Mouse (Mus musculus) adrenal gland, adult 2 months (tissue): ENCODE data around the gene Calcrl. TPM values are rescaled to one million over a fixed set of nuclear protein-coding genes. Genes with fewer than 3 reads are reported as not detected.

Experiments used
- DNase-seq: peaks from one replicate; pipeline ENCODE4 v3.0.0; 2021
- long read RNA-seq: library from polyadenylated mRNA; stranded (forward); transcript quantifications from one replicate; pipeline ENCODE4 v2.0.0, GENCODE M21; 2021
- polyA plus RNA-seq: library from polyadenylated mRNA; depleted of rRNA; stranded (reverse); fragments of >200 nt; gene quantifications from 2 replicates; pipeline ENCODE4 v1.2.3, GENCODE M21; 2012; rRNA removed
- total RNA-seq, 2 experiments: library from RNA; stranded (reverse); gene quantifications; 2 replicates each; pipeline ENCODE4 v1.2.3; 2021

Calcrl gene
- total RNA-seq (10 to 100 TPM; 15.2 to 23.8 TPM), polyA plus RNA-seq (2.8 and 6.7 TPM in 2 replicates)
- long read RNA-seq, partial matches to known transcripts, result 0 of 3 reads
- long read RNA-seq, other reads (novel, unspliced or antisense), result 3 of 3 reads

DNA sequence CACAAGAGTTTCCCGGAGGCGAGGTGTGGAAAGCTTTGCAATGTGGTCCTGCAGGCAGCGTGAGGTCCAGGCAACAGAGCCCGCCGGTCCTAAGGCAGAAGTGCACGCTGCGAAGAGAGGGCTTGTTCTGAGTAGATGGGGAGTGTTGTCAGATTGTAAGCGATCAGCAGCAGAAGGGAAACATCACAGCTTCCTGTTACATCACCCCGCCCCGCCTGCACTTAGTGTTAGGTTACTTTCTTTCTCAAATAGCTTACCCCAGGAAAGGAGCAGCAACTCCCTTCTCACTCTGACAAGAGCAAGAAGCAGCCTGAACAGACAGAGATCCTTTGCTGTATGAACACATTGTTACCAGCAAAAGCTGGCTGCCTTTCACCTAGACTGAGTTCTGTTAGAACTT, at the start of gene Calcrl:
Gene Calcrl (minus strand): TSS at position 274 of the 400 bp plus-strand sequence.
- DNase-seq, result peak; percentile 74

DNA sequence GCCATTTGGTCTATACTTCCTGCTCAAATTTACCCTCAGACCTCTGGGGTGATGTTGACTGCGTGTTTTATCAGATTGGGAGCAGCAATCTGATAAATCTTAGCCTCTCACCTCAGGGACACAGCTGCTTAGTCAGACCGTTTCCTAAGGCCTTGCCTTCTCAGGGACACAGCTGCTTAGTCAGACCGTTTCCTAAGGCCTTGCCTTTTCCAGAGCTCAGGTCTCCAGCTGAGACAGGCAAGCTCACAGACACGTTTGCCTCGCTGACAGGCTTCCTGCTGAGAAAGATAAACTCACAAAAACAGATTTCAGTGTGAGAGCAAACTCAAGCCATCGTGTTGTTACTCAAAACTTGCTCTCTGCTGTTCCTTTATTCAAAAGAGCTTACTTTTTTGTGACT, 49.4 kb upstream of the Calcrl start:
- peak; percentile 79 for DNase-seq

DNA sequence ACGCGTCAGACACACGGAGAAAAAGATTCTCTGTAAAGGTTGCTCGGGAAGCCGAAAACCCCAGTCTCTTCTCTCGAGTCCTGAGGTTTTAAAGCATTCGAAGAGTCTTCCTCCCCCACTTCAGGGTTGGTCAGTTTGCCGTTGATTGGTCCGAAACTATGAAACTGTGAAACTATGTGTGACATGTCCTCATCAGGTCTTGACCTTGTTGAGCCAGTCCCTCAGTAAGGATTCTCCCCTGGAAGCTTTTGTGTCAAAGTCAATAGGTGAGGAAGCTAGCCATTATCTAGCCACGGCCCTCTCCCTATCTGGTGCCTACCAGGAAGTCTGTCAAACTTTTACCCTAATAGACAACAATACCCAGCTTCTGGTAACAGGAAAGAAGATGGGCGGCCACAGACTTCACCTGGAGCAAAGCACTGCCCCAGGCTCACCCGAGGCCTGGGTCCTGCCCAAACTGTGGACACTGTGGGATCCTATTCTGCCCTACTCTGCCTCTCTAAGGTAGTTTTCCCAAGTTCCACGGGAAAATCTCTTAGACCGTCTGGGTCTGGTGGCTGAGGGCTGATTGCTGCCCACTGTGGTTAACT, 48.8 kb upstream of the Calcrl start:
- DNase-seq, result no peak

DNA sequence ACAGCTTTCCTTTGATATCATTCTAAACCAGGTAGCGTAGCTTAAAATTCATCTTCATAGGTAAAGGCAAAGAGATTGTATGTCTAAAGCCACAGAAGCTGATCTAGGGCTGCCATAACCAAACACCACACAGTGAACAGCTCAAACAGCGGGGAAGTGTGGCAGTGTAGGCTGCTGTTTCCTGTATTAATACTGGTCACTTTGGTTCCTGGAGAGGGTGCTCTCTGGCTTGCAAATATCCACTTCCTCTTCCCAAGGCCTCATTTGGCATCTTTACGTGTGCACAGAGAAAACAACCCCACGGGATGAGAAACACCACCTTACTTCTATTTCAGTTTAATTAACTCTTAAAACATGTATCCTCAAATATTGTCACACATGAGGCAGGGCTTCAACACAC, 42.2 kb upstream of the Calcrl start:
- no peak for DNase-seq

DNA sequence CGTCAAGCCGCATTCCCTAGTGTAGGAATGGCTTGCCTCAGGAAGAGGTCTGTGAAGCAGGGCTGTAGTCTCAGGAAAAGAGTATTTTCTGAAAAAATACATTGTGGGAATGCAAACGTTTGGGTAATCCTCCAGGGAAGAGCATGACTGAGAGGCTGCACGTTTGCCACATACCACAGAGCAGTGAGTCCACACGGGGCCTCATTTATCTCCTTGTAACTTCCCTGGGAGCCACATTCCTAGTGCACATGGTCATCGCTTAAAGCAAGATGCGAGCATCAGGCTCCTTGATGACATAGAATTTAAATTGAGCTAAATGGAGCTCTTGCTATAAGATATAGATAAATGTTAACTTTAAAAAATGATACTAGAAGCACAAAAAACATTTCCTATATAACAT, 39.7 kb upstream of the Calcrl start:
- no peak for DNase-seq

DNA sequence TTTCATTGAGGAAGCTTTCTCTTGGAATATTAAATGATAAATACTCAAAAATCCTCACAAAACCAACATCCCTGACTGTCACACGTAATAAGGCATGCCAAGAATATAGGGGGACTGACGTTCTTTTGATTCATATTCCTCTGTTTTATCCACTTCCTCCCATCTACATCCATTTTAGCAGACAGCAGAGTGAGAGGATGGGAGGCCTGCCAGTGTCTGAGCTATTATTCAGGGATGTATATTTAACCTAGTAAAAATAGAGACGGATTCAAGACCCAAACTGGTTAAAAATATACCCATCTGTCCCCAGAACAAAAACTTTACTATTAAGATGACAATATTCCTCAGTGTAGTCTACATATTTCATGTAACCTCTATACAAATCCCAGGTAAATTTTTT, 37.2 kb upstream of the Calcrl start:
- no peak for DNase-seq

DNA sequence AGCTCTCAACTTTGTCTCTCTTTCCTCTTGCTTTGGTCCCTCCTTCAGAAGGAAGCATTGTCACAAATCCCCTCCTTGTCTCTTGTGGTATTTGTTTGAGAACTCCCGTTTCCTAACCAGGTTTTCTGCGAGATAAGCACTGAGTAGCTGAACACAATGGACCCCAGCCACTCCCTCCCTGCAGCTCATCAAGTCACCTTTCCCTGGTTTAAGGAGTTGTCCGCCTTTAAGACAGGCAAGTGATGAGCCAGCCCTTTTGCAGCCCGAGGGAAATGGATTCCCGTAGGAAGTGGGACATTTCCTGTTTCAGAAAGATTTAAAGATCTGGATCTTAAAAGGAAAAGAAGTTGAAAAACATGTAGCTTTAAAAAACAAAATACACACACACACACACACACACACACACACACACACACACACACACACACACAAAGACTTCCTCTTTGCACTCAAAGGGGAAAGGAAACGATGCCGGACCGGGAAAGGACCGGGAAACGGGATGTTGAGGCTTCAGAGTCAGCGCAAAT, 34.5 kb upstream of the Calcrl start:
- no peak for DNase-seq

DNA sequence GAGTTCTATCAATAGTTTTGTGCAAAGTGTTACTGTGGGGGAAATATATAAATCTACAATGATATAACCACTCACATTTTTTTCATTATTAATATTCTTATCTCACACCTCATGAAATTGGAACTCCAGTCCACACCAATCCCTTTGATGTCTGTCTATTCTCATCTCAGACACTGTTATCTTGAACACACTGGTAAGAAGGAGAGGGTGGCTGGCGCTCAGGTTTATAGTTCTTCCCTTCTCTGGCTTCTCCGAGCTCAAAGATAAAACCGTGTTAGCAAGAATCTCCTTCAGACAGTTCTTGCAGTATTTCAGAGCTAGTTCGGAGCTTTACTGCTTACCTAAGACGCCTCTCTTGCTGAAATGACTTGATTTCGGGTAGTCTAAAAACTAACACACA, 32.0 kb upstream of the Calcrl start:
- DNase-seq, result no peak

DNA sequence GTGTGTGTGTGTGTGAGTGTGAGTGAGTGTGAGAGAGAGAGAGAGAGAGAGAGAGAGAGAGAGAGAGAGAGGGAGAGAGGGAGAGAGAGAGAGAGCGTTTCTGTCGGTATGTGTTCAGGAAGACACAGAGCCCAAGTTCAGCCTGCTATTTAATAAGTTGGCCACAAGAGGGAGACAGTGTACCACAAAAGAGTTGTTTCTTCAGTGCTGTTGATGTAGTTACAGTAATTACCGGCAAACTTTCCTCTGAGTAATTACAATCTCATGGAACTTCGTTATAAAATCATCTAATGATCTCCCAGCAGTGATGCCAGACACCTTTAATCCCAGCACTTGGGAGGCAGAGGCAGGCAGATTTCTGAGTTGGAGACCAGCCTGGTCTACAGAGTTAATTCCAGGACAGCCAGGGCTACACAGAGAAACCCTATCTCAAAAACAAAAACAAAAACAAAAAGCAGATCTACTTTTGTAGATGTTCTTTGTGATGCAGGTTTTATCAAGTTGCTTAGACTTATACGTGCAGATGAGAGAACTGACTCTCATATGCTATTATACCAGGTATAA, 30.1 kb upstream of the Calcrl start:
- peak; percentile 61 for DNase-seq

DNA sequence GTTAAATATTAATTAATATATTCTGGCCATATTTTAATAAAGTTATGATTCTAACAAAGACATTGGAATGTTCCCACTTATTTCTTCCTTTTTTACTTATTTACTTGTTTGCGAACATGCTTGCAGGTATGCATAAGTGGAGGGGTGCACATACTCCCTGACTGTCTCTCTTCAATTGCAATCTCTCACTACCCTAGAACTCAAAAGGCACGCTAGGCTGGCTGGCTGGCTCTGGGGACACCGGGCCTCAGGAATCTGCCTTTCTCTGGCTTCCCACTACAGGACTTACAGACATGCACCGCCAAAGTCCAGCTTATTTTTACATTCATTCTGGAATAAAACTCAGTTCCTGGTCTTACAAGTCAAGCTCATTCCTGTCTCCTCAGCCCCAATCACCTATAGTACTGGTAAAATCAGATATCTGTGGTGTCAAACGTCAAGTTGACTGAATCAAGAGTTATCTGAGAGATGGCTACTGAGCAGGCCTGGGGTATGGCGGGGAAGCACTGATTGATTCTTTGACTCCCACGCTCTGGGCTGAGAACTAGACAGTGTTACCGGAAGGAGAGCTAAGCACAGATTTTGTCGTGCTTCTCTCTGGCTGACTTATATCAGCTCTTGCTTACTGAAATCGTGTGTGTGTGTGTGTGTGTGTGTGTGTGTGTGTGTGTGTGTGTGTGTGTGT, 29.5 kb upstream of the Calcrl start:
- DNase-seq, result no peak

DNA sequence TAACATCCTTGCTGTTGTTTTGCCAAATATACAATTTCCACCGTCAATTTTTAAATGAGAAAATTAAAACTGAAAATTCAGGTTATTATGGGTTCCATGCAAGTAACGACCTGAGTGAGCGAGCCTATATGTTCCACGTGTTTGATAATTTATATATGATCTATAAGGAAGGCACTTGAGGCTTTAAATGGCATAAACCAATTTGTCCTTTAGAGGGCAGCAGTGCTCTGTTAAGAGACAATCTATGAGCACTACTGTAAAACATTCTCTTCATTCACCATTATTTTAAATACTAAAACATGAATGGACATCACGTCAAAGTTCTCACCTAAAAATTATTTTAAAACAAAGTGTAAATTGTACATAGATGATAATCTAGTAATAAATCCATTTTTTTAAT, 28.8 kb upstream of the Calcrl start:
- DNase-seq, result no peak

DNA sequence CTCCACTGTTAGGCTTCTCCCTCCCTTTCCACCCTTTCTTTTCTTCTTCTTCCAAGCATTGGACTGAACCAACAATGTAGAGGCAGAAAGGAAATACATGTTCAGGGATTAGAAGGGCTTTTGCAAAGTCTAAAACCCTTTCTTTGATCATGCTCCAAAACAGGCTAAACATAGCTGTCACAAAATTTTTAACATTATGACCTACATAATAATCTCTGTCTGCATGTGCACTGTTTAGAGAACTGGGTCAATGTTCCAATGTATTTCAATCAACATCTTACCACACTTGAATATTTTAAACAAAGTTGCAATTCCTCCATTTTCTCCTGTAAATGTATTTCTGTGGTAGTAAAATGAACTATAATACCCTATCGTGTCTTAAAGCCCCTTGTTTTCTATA, 20.3 kb upstream of the Calcrl start:
- no peak for DNase-seq

DNA sequence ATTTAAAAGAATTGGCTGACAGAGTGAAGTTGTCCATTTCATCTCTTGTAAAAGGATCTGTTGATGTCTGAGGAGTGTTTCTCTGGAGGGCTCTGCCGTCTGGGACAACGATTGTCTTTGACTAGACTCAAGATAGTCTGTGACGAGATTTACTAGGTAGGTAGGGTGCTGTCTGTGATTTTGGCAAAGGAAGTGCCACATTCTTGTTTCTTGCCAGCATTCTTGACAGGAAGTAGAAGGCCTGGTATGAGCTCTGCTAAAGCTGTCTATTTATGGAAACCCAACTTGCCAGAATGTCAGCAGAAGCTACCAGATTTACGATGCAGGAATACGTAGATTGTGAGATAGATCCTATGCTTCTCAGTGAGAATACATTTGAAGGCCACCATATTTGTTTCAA, 16.7 kb upstream of the Calcrl start:
- no peak for DNase-seq

DNA sequence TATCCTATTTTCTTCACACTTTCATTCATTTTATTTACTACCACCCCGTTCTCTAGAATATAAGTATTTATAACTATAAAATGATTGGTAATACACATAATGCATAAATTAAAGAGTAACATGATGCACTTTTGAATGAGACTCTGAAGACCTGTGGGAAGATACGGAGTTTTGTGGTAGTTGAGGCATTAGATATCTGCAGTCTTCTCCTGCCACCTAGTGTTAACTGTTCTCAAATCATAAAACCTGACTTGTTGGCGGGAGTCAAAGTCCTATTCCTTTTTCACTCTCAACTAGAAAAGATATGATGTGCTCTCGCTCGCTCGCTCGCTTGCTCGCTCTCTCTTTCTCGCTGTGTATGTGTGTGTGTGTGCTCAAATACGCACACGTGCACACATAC, 4.5 kb upstream of the Calcrl start:
- peak; percentile 15 for DNase-seq

DNA sequence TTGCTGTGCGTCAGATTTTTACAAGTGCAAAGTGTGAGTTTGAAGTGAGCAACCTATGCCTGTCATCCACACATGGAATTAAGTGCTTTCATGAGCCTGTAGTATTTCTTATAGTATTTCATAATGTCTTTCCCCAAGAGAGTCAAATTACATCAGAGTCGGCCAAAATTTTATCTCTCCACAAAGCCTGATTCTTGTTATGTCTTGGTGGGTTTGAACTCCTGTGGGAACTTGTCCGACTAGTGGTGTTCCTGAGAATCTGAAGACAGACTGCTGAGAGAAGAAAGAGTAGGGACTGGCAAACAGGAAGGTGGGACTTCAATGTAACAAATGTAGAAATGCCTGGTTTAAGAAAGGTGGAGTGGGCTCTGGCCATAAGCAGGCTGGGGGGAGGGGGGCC, 3.6 kb upstream of the Calcrl start:
- no peak for DNase-seq

DNA sequence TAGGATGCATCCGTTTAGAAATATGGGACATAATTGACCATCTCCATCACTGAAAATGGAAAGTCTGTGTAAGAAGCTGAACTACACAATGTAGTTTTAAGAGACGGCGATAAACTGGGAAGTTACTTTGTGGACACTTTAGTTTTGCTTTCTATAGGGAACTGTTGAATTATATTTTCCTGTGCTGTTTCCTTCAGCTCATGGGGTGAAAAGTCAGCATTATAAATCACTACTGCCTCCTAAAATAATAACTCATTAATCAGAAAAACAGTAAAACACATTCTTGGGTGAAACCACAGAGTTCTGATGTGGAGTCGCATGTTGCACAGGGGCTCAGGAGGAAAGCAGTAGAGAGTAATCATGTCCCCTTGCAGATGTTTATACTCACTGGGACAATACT, 1.3 kb upstream of the Calcrl start:
- DNase-seq, result no peak

DNA sequence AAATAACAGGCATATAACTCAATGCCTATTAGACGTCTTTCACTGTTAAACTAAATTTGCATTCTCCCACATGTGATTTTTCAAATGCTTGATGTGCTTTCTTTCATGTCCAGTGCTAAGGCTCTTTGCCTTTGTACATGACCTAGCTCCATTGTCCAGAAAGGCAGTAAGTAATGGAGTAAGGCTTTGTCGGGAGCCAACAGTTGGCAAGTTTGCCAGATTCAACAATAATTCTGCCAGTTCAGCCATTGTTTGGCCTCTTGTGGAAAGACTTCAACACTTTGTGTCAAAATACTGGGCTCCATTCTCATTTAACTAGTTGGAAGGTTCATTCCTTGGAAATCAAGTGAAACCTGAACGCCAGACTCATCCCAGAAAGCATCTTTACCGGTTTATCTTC, 8.7 kb downstream of the Calcrl start:
- DNase-seq, result no peak

DNA sequence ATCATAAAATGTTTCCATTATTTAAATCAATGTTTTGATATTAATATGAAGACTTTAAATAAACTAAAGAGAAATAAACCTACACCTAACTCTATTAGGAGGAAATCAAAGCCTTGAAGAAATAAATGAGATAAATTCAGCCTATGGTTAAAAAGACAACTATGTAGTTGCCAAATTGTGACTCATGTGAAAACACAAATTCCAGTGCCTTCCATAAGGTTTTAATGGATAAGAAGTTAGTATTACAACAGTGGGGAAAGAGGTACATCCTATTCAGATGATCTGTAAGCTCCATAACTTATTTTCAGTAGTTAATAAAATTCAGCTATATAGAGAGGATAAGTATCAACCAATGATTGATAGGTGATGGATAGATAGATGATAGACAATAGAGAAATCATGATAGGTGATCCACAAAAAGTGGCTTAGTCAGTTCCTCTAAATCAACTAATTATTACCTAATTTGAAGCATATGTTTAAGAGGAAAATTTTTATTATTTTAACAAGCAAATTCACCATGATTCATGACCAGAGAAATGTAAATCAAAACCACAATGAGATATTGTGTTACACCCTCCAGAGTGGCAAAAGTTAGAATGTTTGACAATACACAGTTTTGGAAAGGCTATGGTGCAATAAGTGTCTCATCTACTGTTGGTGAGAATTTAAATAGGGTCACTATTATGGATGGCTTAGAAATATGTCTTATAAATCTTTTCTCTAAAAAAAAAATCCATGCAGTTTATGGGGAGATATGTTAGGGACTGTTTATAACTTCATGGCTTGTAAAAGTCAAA, 15.2 kb downstream of the Calcrl start:
- no peak for DNase-seq

DNA sequence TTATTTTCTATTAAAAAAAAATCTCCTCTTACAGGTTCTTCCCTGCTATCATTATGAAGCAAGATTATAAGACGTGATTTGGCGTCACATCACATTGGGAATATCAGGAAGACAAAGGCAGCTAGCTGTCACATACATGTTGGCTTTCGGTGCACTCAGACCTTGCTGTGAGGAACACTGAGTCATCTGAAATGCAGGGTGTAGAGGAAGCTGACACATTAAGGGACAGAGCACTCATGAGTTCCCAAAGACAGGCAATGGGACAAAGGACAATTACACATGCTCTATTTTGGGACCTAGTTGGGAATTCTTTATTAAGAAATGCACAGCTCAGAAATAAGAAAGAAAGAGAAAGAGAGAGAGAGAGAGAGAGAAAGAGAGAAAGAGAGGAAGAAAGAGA, 20.4 kb downstream of the Calcrl start:
- no peak for DNase-seq

DNA sequence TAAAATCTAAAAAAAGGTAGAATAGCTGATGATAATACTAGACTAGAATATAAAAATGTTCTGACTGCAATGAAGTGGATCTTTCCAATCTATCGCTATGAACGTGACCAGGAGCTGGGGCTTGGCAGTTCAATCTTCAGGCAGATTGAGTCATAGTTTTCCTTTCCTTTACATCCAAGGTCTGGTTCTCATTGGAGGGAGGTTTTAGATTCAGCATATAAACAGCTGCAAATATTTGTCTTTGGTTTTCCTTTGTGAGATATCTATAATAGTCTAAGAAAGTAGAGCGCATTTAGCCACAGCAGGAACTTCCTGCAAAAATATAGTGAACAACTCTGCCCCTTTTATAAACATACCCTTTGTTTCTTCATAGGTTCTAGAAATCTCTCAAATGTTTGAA, 22.5 kb downstream of the Calcrl start:
- DNase-seq, result no peak

DNA sequence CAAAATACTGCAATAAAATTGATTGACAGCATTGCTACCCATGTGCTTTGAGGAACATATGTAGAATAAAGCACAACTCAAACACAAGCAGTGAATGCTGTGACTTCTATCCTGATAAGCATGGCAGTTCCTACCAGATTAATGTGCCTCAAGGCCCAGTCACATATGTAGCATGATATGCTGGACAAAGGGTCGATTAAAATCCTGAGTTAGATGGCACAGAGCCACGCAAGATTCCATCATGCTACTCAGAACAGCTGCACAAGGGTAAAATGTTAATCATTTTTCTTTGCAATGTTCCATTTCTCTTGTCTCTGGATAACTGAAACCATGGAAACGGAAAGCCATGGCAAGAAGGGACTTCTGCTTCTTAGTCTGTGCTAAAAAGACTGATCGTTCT, 28.7 kb downstream of the Calcrl start:
- DNase-seq, result no peak

DNA sequence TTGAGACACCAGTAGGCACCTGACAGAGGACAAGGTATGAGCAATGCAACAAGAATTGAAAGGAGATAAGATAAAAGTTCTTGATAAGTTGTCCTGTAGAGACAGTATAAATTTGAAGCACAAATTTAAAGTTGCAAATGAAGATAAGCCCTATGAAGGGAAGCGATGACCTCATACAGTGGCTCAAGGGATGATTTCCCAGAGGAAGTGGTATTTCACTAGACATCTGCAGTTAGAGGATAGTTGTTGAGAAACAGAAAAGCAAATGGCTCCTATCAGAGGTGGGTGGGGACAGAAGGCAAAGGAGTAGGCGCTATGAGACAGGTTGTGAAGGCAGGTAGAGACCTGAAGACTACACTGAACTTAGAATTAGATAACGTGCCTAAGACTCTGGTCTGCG, 32.0 kb downstream of the Calcrl start:
- DNase-seq, result no peak

DNA sequence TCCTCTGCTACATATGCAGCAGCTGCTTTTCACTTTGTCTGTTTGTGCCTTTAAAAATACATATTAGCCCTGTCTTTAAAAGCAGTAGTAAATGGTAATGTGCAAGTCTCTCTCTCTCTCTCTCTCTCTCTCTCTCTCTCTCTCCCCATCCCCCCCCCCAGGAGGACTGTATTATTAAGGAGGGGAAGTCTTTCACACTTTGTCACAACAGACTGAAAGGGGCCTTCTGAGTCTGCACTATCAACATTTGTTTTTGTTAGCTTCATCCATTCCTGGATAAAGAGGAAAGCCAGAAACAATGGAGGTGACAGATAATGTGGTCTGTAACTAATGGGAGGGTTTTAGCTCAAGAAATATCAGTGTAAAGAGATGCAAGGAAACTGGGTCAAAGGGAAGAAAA, 36.1 kb downstream of the Calcrl start:
- DNase-seq, result no peak
